Mouse (Mus musculus) MEL (cell line): Measurements from ENCODE around the gene Rufy4. TPM values are rescaled to one million over a fixed set of nuclear protein-coding genes. Genes with fewer than 3 reads are reported as not detected.

Experiments
- DNase-seq: peaks from one replicate; pipeline ENCODE4 v3.0.0; 2011; ENCODE audit warnings: low read depth, low spot score
- H3K27ac ChIP-seq: 2 replicates; pipeline ENCODE4 v1.5.1; 2012; ENCODE audit warnings: low read depth, mild to moderate bottlenecking, control low read depth, low read length, moderate library complexity; ENCODE audit not compliant: control insufficient read depth
- H3K27me3 ChIP-seq, 2 experiments: fragments of 150-350 bp in 1 of 2; sonication (generic) in 1 of 2; 2 replicates each; pipeline ENCODE4 v1.6.1; 2012; ENCODE audit warnings: low read length in 2 of 2, mild to moderate bottlenecking in 2 of 2, improper control_type of control experiment in 1 of 2, moderate library complexity in 1 of 2; ENCODE audit not compliant: insufficient read depth in 2 of 2, control insufficient read depth in 1 of 2
- H3K36me3 ChIP-seq, 2 experiments: 2 replicates each; pipeline ENCODE4 v1.6.1; 2012 to 2014; ENCODE audit warnings: low read length in 2 of 2, improper control_type of control experiment in 1 of 2, inconsistent platforms in 1 of 2, mild to moderate bottlenecking in 1 of 2; ENCODE audit not compliant: insufficient read depth in 2 of 2, control insufficient read depth in 1 of 2
- H3K4me1 ChIP-seq, 2 experiments: fragments of 150-350 bp in 1 of 2; sonication (generic) in 1 of 2; 2 replicates each; pipeline ENCODE4 v1.6.1; 2012; ENCODE audit warnings: low read length in 2 of 2, improper control_type of control experiment in 1 of 2, mild to moderate bottlenecking in 1 of 2; ENCODE audit not compliant: insufficient read depth in 2 of 2, control insufficient read depth in 1 of 2
- H3K4me3 ChIP-seq, 2 experiments: fragments of 150-350 bp in 1 of 2; sonication (generic) in 1 of 2; 2 replicates each; pipeline ENCODE4 v1.5.1; 2012; ENCODE audit warnings: low read depth in 2 of 2, low read length in 2 of 2, mild to moderate bottlenecking in 2 of 2, moderate library complexity in 2 of 2, control low read depth in 1 of 2, improper control_type of control experiment in 1 of 2; ENCODE audit not compliant: control insufficient read depth in 1 of 2, insufficient read depth in 1 of 2
- H3K79me2 ChIP-seq: 2 replicates; pipeline ENCODE4 v1.6.1; 2012; ENCODE audit warnings: mild to moderate bottlenecking, low read length, moderate library complexity; ENCODE audit not compliant: control insufficient read depth, poor library complexity, insufficient read depth
- H3K9ac ChIP-seq: 2 replicates; pipeline ENCODE4 v1.6.1; 2012; ENCODE audit warnings: low read depth, mild to moderate bottlenecking, control low read depth, low read length, moderate library complexity; ENCODE audit not compliant: control insufficient read depth, poor library complexity, severe bottlenecking
- H3K9me3 ChIP-seq: fragments of 150-350 bp; sonication (generic); replicated peaks from 2 replicates; pipeline ENCODE4 v1.6.1; 2012; ENCODE audit warnings: mild to moderate bottlenecking, low read length, improper control_type of control experiment, moderate library complexity; ENCODE audit not compliant: insufficient read depth
- BHLHE40 ChIP-seq: IDR thresholded peaks from 2 replicates; pipeline ENCODE4 v1.6.1; 2012; ENCODE audit warnings: low read depth, mild to moderate bottlenecking, inconsistent platforms, low read length, improper control_type of control experiment, borderline replicate concordance
- CHD2 ChIP-seq: IDR thresholded peaks from 2 replicates; pipeline ENCODE4 v1.6.1; 2011; ENCODE audit warnings: low read length, improper control_type of control experiment
- CTCF ChIP-seq, 3 experiments: IDR thresholded peaks in 2 of 3; conservative IDR thresholded peaks in 1 of 3; 2 replicates each; pipeline ENCODE4 v1.5.1; 2011 to 2012; ENCODE audit warnings: low read length in 3 of 3, low read depth in 2 of 3, mild to moderate bottlenecking in 2 of 3, improper control_type of control experiment in 1 of 3, inconsistent platforms in 1 of 3, mixed read lengths in 1 of 3, moderate library complexity in 1 of 3; ENCODE audit not compliant: control insufficient read depth in 1 of 3, insufficient read depth in 1 of 3, poor library complexity in 1 of 3, severe bottlenecking in 1 of 3
- E2F4 ChIP-seq: IDR thresholded peaks from 2 replicates; pipeline ENCODE4 v1.6.1; 2011; ENCODE audit warnings: low read depth, low read length, improper control_type of control experiment, borderline replicate concordance
- GABPA ChIP-seq: IDR thresholded peaks from 2 replicates; pipeline ENCODE4 v1.6.1; 2012; ENCODE audit warnings: low read depth, mild to moderate bottlenecking, inconsistent platforms, low read length, improper control_type of control experiment, moderate library complexity
- JUND ChIP-seq: IDR thresholded peaks from 2 replicates; pipeline ENCODE4 v1.6.1; 2011; ENCODE audit warnings: low read depth, mild to moderate bottlenecking, improper control_type of control experiment, low read length
- KAT2A ChIP-seq: conservative IDR thresholded peaks from 2 replicates; pipeline ENCODE4 v1.6.1; 2012; ENCODE audit warnings: low read depth, low read length, improper control_type of control experiment, inconsistent platforms
- MAFK ChIP-seq: IDR thresholded peaks from 2 replicates; pipeline ENCODE4 v1.6.1; 2011; ENCODE audit warnings: low read depth, mild to moderate bottlenecking, low read length, improper control_type of control experiment, borderline replicate concordance
- MAZ ChIP-seq: IDR thresholded peaks from 2 replicates; pipeline ENCODE4 v1.6.1; 2012; ENCODE audit warnings: low read depth, mild to moderate bottlenecking, inconsistent platforms, low read length, improper control_type of control experiment
- MEF2A ChIP-seq: IDR thresholded peaks from 2 replicates; pipeline ENCODE4 v1.6.1; 2014; ENCODE audit warnings: low read depth, mild to moderate bottlenecking, inconsistent platforms, low read length, improper control_type of control experiment; ENCODE audit not compliant: poor library complexity, insufficient replicate concordance, severe bottlenecking; ENCODE audit errors: extremely low read depth
- MYB ChIP-seq: IDR thresholded peaks from 2 replicates; pipeline ENCODE4 v1.6.1; 2011; ENCODE audit warnings: mild to moderate bottlenecking, low read depth, low read length, improper control_type of control experiment
- MYC ChIP-seq: IDR thresholded peaks from 2 replicates; pipeline ENCODE4 v1.6.1; 2011; ENCODE audit warnings: low read depth, mild to moderate bottlenecking, low read length, improper control_type of control experiment, moderate library complexity
- NELFE ChIP-seq: IDR thresholded peaks from 2 replicates; pipeline ENCODE4 v1.6.1; 2011; ENCODE audit warnings: low read depth, low read length, improper control_type of control experiment
- NRF1 ChIP-seq: IDR thresholded peaks from 2 replicates; pipeline ENCODE4 v1.6.1; 2014; ENCODE audit warnings: low read depth, mild to moderate bottlenecking, inconsistent platforms, low read length, improper control_type of control experiment, moderate library complexity; ENCODE audit not compliant: poor library complexity, insufficient read depth, severe bottlenecking
- RAD21 ChIP-seq: IDR thresholded peaks from 2 replicates; pipeline ENCODE4 v1.6.1; 2011; ENCODE audit warnings: mild to moderate bottlenecking, low read depth, low read length, improper control_type of control experiment
- SIN3A ChIP-seq: IDR thresholded peaks from 2 replicates; pipeline ENCODE4 v1.6.1; 2012; ENCODE audit warnings: low read length, improper control_type of control experiment, inconsistent platforms
- SMC3 ChIP-seq: IDR thresholded peaks from 2 replicates; pipeline ENCODE4 v1.6.1; 2011; ENCODE audit warnings: low read depth, low read length, improper control_type of control experiment
- TCF12 ChIP-seq: IDR thresholded peaks from 2 replicates; pipeline ENCODE4 v1.6.1; 2014; ENCODE audit warnings: low read depth, mild to moderate bottlenecking, inconsistent platforms, low read length, improper control_type of control experiment, moderate library complexity
- ZKSCAN1 ChIP-seq: IDR thresholded peaks from 2 replicates; pipeline ENCODE4 v1.6.1; 2012; ENCODE audit warnings: low read depth, mild to moderate bottlenecking, inconsistent platforms, low read length, improper control_type of control experiment, moderate library complexity
- polyA plus RNA-seq, 2 experiments: library from polyadenylated mRNA; stranded (reverse) in 1 of 2; unstranded in 1 of 2; fragments of >175 nt in 1 of 2; fragments of >200 nt in 1 of 2; gene quantifications; 2 replicates each; pipeline versions ENCODE4 v1.2.1 to v1.2.4; 2012; ENCODE audit warnings: low replicate concordance in 2 of 2, low read depth in 1 of 2; ENCODE audit not compliant: insufficient read length in 2 of 2, insufficient read depth in 1 of 2, missing spikeins in 1 of 2
- total RNA-seq: library from RNA; depleted of rRNA; stranded (reverse); fragments of 300-350 nt; gene quantifications from 2 replicates; pipeline ENCODE4 v1.2.3, GENCODE M21; 2012

The Rufy4 gene
- total and polyA plus RNA-seq, 3 experiments, result 0.04 to 0.10 TPM; not detected in 1

DNA sequence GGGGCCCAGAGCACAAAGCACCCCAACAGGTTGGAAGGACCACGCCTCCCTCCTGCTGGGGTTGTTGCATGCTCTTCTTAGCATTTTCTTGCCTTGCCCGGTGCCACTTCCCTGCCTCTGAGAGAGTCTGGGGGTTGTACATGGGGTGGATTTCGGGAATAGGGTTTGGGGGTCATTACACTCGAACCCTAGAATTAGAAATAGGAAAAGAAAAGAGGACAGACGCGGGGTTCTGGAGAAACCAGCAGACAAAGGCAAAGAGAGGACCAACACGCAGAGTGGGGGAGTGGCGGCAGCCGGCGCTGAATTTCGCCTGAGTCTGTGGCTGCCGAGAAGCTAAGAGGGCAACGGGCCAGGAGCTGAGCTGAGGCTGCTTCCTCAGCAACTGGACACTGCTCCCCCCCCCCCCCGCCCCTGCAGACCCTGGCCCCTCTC is 26.3 kb upstream of the Rufy4 start:
- Histone ChIP-seq H3K27ac (no peak overlapping the region), H3K79me2 (no peaks in the 10 kb centered on the region), H3K36me3 (no peaks in the 10 kb centered on the region), H3K4me1 (no peaks in the 10 kb centered on the region), H3K9me3 (no peaks in the 10 kb centered on the region), H3K4me3 (no peak overlapping the region), H3K9ac (no peak overlapping the region), H3K27me3 (no peaks in the 10 kb centered on the region)
- DNase-seq, result no peak
- no peak for TF ChIP-seq MYC

DNA sequence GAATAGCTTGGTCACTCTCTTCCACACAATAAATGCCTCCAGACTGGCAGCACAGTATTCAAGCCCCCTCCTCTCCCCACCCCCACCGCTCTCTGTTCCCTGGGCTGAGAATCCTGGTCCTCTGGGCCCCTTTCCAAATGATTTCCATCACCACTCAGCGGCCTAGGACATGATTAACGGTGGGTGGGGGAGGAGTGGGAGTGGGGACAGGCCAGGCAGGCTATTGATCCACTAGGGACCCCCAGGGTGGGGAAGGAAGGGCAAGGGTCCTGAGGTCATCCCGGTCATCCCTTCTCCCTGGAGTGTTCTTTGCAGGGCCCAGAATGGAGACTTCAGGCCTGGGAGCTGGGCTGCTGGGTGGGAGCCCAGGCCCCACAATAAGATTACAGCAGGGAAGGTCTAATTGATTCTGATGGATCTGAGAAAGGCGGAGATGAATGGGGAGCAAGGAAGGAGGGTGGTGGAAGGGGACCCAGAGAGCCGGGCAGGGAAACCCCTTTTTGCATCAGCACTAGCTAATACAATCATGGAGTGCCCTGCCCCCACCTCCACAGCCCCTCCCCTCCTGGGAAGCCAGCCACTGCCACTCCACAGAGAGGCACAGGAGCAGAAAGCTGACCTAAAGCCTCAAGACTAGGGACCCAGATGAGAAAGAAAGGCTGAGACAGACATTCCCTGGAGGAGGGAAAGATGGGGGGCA is 21.5 kb upstream of the Rufy4 start:
- Histone ChIP-seq H3K4me3 (no peak overlapping the region), H3K27ac (no peak overlapping the region), H3K9me3 (no peaks in the 10 kb centered on the region), H3K79me2 (no peaks in the 10 kb centered on the region), H3K9ac (no peak overlapping the region), H3K4me1 (no peaks in the 10 kb centered on the region), H3K36me3 (no peaks in the 10 kb centered on the region), H3K27me3 (no peaks in the 10 kb centered on the region)
- no peak for DNase-seq
- no peak for TF ChIP-seq MAZ

DNA sequence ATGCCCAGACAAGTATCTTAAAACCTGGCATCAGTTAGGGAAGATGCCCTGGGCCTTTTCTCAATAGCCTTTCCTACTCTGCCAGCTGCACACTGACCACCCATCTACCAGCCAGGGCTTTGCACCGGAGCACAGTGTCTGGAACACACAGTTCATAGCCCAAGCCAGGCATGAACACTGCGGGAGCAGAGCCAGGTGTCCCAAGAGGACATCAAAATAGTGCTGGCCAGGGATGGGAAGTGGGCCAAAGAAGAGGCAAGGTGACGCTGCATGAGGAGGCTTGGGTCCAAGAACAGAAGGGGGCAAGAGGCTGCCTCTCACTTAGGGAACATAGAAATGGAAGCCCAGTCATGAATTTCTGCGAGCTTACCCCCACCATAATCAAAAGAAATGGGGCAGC is 19.7 kb upstream of the Rufy4 start:
- DNase-seq, result no peak
- H3K27me3 ChIP-seq, result no peaks in the 10 kb centered on the region

More for the DNA sequence above, 19.7 kb upstream of the Rufy4 start:
- TF ChIP-seq MYC (no peak), JUND (no peak), SMC3 (no peak), TCF12 (no peak), CTCF (IDR thresholded peaks at IDR 0.05 in 2 of 3, conservative IDR thresholded peaks at IDR 0.05 in 1 of 3; ENCODE audit: control insufficient read depth in 1 of 3, insufficient read depth in 1 of 3, low read depth in 2 of 3, low read length in 3 of 3, poor library complexity in 1 of 3, severe bottlenecking in 1 of 3) (no peak), ZKSCAN1 (no peak), MEF2A (no peak), NRF1 (no peak), MYB (no peak), CHD2 (no peak), BHLHE40 (no peak), MAZ (no peak), SIN3A (no peak), RAD21 (no peak), MAFK (no peak), NELFE (no peak), GABPA (no peak), KAT2A (no peak), E2F4 (no peak)
- Histone ChIP-seq H3K4me1 (no peaks in the 10 kb centered on the region), H3K79me2 (no peaks in the 10 kb centered on the region), H3K9ac (no peak overlapping the region), H3K36me3 (no peaks in the 10 kb centered on the region), H3K27ac (no peak overlapping the region), H3K4me3 (no peak overlapping the region), H3K9me3 (no peaks in the 10 kb centered on the region)
